Mouse (Mus musculus) mouse embryonic stem cell (cell line): ENCODE measurements at regions not wholly inside any gene's neighbourhood (a gene's known extent, or its start where the extent isn't known, plus 50 kb on each side); places are given as distances from the start of the nearest gene placed in this dataset.

Experiments
- in situ Hi-C, 2 experiments: fragments of 300-500 bp; cut with MboI; formaldehyde crosslinking; loops; 1 replicate in 1 of 2; 3 replicates in 1 of 2; pipeline ENCODE4 v1.14.3; 2019 to 2020; ENCODE audit warnings: low sequenced_read_pairs in 2 of 2, low pct_unique_long_range_greater_than_20kb in 1 of 2, mixed read lengths in 1 of 2; ENCODE audit not compliant: unreplicated experiment in 1 of 2

DNA sequence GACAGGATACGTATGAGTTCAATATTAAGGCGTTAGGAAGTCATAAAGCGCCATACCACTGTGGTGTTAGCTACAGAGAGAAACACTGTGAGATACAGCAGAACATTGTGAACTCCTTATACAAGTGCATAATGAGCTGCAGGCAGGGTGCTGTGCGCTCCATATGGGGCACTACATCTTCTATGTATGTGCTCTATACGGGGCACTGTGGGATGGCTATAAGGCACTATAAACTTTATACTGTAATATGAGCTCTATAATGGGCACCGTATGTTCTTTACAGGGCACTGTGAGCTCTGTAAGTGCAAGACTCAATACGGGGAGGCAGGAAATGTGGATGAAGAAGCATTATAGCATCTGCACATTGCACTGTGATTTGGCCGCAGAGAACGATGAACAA is 183.2 kb upstream of the Krr1 start:
- in situ Hi-C loops: no loop called here

- in situ Hi-C loops: no loop called here
Measured at GRCm38 (mm10) chr10:111790911-111791310, 181.6 kb upstream of the Krr1 start.

GRCm38 (mm10) chr10:111795056-111795455 is 177.4 kb upstream of the Krr1 start:
- in situ Hi-C loops: no loop called here

- in situ Hi-C loops: no loop called here
Measured at GRCm38 (mm10) chr10:111795756-111796155, 176.7 kb upstream of the Krr1 start.

GRCm38 (mm10) chr10:111798851-111799281 is 173.6 kb upstream of the Krr1 start:
- in situ Hi-C loops: no loop called here

DNA sequence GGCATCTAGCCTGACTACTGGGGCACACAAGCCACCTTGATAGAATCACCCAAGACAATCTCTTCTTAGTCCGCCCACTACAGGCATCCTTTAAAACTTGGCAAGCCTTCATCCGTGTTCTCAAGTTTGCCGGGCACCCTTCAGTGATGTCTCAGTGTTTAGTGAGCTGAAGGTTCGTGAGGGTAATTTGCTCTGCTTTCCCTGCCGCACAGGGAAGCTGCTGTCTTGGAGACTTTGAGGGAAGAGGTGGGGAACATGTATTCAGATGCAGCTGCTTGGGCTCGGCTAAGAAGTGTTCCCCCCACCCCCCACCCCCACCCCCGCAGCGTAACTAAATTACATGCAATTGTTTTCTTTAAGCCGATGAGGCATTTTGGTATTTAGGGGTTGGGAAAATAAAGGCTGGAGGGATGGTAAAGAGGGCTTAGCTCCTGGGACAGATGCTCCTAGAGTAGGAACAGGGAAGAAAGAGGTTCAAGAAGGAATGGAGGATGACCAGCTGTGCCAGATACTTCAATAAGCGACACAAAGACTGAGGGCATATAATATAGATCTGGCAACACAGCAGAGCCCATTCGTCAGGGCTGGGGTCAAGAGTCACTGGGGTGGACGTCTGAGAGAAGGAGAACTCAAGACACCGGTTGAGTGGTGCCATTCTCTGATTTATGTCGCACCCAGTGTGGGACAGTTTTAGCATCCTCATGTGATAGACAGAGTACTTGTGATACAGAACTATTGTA is 172.4 kb upstream of the Krr1 start:
- in situ Hi-C loops: no loop called here

DNA sequence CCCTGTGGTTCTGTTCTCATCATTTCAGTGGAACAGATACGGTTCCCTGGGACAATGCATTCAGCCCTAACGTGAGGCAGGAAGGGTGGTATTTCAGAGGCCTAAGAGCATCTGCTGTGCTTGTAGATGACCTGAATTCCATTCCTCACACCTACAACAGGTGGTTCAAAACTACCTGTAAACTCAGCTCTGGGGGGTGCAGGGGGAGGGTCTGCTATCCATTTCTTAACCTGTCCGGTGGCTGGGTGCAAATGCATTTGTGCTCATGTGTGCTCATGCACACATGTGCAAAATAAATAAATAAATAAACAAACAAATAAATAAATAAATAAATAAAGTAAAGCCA is 171.9 kb upstream of the Krr1 start:
- in situ Hi-C loops: no loop called here

DNA sequence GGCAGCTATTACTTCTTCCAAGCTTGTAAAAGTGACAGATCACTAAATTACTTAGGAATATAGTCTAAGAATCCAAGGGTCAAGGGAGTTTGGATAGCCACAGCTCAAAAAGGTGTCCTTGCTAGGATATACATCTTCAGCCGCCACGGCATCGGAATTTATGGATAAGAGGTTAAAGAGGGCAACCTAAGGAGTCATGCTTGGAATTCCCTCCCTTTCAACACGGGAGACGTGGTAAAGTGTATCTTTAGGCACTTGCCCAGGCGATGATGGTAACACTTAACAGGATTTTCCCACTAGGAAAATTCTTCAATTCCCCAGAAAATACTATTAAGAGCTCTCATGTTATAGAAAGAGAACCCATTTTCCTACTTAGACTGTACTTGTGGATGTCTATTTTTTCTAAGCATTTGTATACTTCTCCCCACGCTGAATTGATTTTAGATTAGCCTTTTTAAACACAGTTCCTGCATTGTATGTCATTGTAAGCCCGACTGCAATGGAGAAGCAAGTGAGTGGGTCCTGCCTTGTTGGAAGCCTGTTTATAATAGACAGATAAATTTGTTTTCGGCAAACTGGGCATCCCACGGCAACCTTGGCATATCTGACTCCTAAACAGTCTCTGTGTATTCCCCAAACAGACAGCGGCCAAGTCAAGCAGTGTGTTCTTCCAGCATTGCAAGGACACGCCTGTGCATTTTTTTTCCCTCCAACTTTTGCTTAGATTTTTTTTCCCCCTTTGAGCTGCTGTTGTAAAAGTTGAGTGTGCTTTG is 171.3 kb upstream of the Krr1 start:
- in situ Hi-C loops: no loop called here

- in situ Hi-C loops: no loop called here
Measured at GRCm38 (mm10) chr10:111801794-111802359, 170.6 kb upstream of the Krr1 start.

DNA sequence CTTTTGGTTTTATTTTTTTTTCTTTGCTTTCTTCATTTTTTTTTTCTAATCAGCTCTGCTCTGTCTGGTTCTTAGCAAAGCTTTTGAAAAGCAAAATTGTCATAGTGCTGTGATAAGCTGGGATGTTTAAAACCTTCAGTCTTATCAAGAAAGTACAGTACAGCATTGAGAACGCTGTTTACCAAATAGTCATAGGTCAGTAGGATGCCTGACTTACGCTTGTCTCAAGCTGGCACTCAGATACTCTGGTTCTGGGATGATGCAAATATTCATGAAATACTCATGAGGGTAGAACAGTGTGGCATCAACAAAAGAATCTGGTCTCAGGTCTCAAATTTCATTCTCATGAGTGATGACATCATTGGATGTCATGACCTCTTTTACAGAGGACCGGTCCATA is 166.1 kb upstream of the Krr1 start:
- in situ Hi-C loops: no loop called here

DNA sequence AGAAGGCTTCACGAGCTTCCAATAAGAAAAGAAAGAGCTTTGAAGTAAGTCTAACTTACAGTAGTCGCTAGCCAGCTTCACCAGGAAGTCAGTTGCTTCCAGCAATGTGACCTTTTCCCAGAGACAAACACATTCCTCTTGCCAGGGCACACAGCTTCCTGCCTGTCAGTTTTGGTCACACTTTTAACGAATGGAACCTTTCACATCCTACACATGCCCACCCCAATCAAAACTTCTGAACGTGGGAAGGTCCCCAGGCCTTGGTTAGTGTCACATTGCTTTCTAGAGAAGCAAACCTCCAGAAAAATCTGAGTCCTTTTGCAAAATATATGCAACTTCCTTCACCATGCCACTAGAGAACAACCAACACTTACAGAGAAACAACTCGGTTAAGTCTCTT is 165.5 kb upstream of the Krr1 start:
- in situ Hi-C loops: no loop called here

- in situ Hi-C loops: no loop called here
Measured at GRCm38 (mm10) chr10:111813736-111814135, 158.7 kb upstream of the Krr1 start.

DNA sequence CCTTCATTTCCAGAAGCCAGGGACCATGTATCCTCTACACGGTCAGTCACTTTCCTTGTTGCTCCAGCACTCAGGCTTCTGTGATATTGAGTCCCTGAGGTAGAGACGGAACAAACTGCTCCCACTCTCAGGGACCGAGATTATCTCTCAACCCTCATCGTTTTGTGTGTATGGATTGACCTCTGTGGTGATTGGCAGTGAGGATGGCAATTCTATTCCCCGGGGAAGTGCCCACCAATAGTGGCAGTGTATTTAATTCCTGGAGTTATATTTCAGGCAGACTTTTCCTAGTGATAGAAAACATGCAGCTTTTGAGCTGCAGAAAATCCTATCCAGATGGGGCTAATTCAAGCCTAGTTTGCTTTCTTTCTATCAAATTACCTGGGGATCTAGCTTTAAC is 157.8 kb upstream of the Krr1 start:
- in situ Hi-C loops: no loop called here

GRCm38 (mm10) chr10:111815160-111815559 is 157.3 kb upstream of the Krr1 start:
- in situ Hi-C loops: no loop called here

GRCm38 (mm10) chr10:111815821-111816599 is 156.5 kb upstream of the Krr1 start:
- in situ Hi-C loops: no loop called here

DNA sequence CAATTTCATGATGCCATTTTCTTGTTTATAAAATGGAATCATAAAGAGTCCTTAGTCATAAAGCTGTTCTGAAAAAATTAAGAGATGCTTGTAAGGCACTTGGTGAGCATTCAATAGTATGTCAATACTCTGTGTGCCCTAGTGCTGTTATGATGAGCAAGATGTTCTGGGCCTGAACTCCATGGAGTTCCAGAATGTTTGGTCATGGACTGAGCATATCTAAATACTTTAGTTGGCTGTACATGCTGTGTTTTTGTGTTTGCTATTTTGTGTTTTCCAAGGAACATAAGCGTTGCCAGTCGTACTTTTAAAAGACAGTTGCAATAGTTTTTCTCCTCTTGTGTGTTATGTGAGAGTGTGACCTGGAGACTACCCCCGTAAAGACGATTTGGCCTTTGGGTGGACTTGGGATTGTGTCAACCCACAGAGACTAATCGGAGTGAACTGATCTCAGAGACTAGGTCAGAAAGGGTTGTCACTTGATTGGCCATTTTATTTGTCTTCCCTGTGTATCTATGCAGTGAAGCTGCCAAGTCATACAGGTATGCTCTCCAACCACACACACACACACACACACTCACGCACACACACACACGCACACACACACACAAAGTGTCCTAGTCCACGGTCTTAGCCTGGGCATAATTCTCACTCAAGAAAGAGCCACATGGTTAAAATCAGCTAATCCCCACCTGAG is 152.6 kb upstream of the Krr1 start:
- in situ Hi-C loops: no loop called here

DNA sequence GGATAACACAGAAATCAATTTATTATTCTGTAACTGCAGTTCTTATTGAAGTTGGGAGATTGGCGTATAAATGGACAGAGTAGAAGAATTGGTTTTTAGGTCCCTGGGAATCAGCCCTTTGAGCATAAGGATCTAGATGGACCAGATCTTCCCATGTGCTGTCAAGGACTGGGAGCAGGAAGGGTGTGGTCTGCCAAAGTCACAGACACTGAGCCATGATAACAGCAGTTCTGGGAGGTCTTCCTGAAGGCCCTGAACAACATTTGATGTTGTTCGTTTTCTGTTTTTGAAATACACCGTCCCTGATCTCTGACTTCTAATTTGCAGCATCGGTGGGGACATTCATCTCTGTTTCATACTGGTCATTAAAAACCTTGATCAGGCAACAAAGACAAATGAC is 147.6 kb upstream of the Krr1 start:
- in situ Hi-C loops: no loop called here

DNA sequence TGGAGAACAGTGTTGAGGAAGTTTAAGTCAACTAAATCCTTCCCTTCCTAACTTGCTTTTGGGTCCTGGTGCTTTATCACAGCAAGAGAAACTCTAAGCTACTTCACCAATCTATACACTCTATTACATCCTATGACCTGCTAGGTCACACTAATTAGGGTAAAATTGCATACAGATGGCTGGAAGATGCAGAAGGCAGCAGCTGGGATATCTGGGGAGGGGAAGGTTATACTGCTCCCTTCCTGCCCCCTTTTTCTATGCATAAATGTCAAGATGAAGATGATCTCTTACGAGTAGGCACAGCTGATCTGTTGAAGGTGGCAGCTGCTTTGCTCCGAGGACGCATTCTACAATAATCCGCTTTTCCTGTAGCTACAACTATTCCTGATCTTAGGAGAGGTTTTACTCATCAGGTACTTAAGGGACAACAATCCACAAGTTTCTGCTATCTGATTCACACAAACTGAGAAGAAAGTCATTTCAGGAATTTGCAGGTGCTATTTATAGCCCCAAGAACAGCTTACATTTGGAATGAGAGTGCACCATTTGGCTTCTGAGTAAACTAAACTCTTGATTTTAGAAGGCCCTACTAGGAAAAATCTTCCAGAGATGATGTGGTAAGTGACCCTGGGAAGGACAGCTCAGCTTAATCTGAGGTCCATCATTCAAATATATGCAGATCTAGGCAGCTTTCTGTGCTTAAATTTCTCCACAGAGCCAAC is 146.3 kb upstream of the Krr1 start:
- in situ Hi-C loops: no loop called here
